Mouse (Mus musculus): ENCODE results near the gene Aurka.

Gene Aurka

DNA sequence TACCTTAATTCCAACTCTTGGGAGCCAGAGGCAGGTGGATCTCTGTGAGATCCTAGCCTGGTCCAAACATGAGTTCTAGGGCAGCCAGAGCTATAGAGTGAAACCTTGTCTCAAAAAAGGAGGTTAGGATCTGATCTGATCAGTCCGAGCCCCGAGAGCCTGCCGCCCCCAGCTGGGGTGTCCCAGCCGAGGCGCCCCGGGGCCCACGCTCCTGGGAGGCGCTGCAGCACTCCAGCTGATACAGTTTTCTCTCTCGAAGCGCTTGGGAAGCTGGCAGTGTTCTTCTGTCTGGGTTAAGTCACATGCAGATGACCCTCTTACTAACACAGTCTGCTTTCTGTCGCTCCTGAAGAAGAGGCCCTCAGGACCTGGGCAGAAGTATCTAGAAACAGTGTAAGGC is 11.0 kb upstream of the Aurka start:
- DNase-seq (ENCODE audit: low spot score), result no peak

DNA sequence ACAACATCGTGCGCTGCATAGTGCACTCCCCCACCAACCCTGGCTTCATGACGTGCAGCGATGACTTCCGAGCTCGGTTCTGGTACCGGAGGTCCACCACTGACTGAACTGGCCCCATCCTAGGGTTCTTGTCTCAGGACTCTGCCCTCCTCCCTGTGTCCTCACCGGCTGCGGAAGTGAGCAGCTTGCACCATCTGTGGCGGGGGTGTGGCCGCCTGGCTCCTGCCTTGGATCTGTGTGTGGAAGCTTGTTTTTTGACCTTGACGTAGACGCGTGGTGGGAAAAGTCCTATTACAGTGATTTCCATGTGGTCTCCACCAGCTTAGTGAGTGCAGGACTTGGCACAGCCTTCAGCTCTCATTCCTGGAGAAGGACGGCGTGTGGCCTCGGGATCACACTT is 10.2 kb upstream of the Aurka start:
- DNase-seq (ENCODE audit: low spot score), result no peak

DNA sequence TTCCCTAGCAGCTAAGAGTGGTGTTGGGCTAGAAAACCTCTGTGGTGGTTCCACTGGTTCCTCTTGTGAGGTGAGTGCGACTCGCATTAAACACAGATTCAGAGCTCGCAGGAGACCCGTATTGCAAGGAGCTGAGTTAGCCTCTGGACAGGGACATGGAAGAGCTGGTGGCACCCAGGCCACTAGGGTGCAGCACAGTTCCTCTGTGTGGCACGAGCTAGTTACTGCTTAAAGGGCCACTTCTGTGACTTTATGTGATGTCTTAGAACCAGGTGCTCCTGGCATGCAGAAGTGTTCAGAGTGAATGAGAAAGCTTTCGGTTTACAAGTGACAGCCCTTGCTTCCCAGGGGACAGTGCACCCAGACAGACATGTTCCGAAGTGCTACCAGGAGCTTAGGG is 8.0 kb upstream of the Aurka start:
- DNase-seq (ENCODE audit: low spot score), result peak; percentile 49

DNA sequence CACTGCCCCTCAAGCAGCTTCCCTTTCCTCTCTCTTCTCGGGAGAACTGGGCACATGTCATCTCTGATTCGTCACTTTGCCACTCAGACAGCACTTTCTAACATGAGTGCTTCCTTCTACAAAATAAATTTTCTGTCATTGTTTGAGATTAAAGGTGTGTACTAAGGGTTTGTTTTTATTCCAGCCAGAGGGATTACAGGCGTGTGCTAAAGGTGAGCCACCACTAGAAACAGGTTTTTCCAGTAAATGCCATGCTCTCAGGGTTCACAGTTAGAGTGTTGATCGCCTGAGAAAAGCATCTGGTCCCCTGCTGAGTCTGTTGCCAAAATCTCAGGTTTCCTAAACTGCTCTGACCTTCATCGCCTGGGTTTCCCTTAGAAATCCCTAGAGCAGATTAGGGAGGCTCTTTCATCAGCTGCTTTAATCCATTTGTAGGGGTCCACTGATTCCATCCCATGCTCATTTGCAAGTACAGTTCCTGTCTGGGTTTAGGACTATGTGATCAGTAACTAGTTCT is 6.7 kb upstream of the Aurka start:
- no peak for DNase-seq (ENCODE audit: low spot score)

DNA sequence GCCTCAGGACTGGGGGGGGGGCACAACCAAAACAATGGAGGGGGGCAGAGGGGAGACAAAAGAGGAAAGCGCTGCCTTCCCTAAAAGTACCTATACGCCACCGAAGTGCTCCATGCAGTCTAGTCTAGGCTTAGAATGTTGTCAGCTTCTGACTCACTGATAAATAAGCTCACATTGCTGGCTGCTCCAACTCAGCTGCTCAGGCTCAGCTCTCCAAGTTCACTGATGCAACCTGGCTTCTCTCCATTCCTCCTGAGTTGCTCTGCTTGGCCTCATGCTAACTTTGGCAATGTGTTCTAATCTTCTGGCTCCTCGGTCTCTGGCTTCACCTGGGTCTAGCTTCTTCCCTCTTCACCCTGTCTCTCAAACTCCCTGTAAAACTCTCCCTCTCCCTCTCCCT is 6.2 kb upstream of the Aurka start:
- no peak for DNase-seq (ENCODE audit: low spot score)

DNA sequence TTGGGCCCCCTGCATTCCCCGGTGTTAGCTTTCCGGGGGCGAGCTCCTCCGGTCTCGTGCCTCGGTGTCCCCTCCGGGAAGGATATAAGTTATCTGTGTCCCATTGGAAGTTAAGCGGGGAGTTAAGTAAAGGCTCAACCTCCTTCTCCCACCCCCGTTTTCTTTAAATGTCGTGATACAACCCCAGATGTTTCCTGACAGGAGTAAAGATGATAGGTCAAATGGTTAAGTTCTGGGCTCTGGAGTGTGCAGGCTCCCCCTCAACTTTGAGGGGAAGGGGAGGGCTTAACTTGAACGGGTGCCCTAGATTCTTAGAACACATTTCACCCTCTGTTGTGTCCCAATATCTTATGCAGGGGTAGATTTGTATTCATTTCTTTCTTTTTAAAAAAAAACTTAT is 923 bp upstream of the Aurka start:
- DNase-seq (ENCODE audit: low spot score), result no peak

DNA sequence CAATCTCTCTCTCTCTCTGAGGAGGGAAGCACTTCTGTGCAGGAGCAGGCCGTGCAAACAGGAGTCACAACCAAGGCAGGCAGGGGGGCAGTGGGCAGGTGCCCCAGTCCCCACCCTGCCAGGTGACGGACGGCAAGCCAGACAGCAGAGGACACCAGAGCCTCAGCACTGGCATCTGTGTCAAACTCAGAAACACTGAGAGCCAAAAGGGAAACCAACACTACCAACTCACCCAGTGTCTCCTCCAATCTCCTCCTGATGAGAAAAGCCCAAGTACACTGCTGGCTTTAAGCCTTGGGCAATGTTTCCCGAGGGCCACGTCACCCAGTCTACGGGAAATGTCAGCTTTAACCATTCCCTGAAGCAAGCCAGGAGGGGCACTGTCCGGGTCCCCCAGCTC is 7.2 kb downstream of the Aurka start:
- no peak for DNase-seq (ENCODE audit: low spot score)

DNA sequence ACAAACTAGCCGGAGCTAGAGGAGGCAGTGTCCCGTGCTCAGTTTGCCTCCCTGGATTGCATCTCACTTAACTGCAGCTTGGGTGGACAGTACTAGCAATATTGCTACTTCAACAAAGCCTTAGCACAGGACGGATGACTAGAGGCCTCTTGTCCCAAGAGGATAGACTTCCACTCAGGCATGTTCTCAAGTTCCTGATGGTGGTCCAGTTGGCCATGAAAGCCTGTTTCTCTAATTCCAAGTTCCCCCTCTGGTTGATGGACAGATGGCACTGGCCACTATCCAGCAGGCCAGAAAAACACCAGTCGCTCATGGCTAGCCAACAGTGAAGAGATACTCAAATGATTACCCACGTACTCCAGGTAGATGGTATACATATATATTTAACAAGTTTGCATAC is 14.5 kb downstream of the Aurka start:
- no peak for DNase-seq (ENCODE audit: low spot score)

DNA sequence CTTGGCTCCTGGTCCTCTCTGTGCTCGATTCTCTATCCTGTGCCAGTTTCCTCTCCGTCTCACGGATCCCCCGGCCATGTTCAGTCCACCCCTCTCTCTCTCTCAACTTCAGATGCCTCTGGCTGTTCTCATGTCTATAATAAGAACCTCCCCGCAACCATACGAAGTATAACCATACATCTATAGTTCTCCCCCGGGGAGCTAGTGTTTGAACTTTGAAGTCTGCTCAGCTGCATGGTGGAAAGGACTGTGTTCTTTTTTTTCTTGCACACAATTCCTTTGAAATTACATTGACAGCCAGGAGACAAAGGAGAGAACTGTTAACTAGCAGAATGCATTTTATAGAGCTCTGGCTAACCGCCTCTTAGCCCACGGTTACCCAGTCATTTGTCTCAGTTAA is 15.6 kb downstream of the Aurka start:
- DNase-seq (ENCODE audit: low spot score), result no peak

DNA sequence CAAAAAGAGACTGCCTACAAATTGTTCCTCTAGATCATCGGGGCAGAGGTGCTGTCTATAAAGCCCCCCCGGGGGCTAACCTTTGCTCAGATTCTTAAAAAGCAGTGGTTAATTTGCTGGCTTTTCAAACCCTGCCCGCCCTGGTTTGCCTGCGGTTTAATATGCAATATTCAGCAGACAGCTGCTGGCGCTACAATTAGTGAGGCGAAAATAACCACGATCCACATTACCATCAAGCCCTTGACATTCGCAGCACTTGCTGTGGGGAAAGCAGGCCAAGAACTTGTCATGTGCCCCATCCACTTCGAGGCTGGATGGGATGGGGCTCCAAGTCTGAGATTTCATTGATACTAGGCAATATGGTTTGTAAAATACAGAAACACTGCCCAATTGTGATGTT is 17.1 kb downstream of the Aurka start:
- DNase-seq (ENCODE audit: low spot score), result no peak

DNA sequence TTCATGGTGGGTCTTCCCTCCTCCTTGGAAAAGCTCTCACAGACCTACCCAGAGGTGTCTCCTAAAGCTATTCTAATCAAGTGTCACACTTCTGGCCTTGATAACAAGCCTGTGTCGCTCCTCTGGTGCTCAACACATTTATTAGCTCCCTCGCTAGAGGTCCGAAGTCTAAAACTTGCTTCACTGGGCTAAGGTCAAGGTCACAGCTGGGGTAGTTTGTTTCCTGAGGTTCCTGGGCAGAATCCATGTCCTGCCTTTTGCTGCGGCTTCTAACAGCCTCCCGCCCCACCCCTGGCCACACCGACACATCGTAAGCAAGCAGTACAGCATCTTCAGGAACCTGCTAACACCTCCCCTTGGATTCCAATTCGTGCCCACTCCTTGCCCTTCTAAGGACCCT is 19.6 kb downstream of the Aurka start:
- no peak for DNase-seq (ENCODE audit: low spot score)

DNA sequence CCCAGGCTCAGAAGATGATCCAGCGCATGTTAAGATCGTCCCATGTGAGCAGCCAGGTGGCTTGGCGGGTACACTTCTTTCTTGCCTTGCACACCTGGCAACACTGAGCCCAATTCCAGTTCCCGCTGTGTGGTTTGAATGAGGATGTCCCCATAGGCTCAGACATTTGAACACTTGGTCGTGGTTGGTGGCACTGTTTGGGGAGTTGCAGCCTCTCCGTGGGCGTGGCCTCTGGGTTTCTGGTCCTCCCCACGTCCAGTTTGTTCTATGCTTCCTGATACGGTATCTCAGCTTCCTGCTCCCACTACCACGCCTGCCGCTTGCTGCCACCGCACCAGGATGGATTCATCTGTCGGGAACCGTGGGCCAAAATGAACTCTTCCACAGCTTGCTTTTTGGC is 20.6 kb downstream of the Aurka start:
- DNase-seq (ENCODE audit: low spot score), result no peak

DNA sequence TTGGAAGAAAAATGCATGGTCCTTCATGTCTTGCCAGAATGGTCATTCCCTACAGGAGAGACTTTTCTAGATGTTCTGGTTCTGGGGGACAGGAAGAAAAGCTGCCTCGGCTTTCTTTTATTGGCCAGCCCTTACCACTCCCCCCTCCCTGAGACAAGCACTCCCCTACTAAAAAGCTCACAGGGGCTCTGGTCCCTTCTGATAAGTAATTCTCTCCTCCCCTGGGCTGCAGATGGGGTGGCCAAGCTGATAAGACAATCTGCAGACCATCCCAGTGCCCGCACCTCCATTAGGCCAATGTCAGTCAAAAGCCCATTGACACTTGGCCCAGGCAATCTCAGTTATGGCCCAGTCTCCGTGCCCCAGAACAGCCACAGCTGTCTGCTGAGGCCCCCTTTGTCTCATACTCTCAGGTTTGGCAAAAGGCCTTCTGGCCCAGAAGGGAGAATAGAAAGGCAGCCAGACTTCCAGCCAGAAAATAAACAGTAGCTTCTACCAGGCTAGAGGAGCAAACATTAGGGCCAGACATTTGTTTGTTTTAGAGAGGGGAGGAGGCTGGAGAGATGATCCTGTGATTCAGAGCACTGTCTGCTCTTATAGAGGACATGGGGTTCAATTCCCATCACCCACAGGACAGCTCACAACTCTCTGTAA is 21.9 kb downstream of the Aurka start:
- no peak for DNase-seq (ENCODE audit: low spot score)

DNA sequence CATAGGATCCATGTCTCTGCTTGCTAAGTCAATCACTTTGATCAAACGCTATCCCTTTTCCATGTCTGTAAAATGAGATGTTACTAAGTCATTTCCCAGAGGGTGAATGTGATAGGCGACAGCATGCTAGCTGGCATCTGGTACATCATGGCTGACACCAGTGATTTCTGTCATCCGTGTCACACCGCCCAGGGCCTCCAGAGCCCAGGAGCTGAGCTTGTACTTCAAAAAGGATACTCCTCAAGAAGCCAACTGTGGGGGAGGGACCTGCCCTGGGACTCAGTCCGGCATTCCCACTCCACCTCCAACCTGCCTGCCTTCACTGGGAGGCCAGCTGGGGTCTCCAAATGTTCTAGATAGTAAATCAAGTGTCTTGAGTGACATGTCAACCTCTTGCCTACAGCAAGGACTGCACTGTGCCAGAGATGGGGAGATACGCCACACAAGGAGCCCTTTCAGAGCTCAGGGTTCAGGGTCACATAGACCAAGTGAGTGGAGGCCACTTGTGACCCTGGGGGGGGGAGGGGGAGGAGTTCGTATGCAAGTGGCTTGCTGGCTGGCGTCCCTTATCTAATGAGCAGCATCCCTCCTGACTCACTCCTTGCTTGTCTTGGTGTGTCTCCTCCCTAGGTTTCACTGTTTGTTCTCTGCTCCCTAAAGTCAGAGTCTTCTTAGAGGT is 23.3 kb downstream of the Aurka start:
- no peak for DNase-seq (ENCODE audit: low spot score)

DNA sequence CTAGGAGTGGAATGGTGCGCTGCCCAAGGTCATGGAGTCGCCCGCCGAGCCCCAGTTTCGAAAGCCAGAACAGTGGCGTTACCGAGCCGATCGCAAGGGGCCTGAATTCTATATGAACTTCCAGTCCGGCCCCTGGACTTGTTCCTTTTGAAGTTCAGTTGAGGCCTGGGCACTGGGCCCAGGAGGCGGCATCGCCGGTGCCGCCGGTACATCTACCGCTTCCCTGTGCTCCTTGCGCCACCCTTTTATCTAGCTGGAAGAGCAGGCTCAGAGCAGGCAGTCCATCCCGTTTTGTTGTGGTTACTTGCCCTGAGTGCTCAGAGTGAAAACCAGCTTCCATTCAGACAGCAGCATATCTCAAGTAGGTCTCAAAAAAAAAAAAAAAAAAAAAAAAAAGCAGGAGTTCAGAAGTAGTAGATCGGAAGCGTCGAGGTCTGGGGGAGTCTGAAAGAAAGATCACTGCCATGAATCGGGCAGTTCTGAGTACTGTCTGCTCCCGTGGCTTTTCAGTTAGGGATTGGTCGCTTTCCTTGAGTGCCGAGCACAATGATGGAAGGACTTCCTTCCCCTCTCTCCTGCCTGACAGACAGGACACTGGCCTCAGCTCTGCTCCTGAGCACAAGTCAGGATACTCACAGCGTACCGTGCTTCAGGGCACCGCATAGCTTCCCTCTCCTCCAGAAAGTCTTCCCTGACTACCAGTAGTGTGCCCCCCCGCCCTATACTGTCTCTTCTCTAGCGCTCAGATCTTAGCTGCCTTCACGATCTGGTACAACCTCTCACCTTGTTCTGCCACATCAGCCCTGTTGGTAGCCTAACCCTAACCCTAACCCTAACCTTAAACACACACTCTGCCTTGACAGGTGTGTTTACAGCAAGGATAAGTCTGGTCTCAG is 24.1 kb downstream of the Aurka start:
- DNase-seq (ENCODE audit: low spot score), result peak; percentile 17

DNA sequence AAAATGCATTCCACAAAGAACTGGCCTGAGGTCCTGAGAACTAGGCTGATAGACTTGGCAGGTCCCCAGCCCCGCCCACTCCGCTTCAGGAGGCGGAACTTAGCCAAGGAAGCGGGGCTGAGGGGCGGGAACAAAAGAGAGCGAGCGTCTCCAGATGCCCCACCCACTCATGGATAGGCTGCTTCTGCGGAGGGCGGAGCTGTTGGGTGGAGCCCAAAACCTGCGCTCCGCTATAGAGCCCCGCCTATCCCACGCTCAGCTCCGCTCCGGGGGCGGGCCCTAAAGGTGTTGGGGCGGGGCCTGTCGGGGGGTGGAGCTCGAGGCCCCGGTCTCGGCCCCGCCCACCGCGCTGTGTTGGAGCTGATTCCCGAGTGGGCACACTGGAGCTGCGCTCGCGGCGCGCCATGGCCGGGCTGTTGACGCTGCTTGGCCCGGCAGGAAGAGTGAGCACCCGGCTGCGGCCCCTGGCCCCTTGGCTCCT is 25.0 kb downstream of the Aurka start, which contains the start of gene Fam210b:
Gene Fam210b (plus strand): TSS at position 308 of the 481 bp plus-strand sequence.
- peak; percentile 94 for DNase-seq (ENCODE audit: low spot score)

DNA sequence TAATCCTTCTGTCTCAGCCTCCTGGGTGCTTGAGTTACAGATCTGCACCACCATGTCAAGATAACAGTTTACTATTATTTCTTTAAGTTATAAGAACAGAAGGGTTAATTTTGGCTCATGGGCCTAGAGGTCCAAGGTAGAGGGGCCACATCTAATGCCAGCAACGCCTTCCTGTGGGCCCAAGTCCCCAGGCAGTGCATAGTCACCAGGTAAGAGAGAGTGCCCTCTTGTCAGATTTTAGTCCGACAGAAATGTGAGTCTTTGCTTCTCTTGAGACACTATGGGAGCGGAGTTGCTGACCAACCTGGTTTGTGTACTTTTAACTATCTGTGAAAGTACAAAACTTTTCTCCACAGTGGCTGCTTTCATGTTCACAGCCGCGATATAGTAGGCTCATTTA is 25.7 kb downstream of the Aurka start:
- no peak for DNase-seq (ENCODE audit: low spot score)

DNA sequence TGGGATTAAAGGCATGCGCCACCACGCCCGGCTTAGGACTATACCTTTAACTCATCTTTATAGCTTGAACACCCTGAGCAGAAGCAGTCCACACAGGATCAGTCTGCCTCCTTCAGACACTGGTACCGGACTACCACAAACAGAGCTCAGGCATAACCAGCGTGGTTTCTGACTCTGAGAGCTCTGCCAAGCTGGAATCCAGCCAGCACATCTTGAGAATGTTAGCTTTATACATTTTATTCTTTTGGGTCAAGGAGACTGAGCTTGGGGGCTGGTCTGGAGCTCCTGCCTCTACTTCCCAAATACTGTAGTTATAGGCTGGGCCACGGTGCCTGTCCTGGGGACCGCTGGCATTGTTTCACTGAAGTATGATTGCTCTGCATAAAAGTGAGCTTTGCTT is 26.6 kb downstream of the Aurka start:
- no peak for DNase-seq (ENCODE audit: low spot score)

DNA sequence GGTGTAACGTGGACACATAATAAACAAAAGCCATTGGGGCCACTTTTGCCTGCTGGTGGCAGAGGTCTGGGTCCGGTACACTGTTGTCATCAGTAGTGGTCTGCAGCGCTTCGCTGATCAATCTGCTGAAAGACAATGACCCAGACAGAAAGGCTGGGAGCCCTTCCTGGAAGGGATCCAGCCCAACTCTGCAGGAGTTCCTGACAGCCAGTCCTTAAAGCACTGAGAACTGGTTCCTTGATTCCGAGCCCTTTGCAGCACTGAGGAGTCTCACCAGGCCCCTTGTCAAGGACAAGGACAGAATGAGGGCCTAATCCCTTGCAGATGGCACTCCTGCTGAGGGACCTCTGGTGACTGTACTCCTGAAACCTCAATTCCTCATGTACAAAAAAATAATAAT is 28.7 kb downstream of the Aurka start:
- no peak for DNase-seq (ENCODE audit: low spot score)

DNA sequence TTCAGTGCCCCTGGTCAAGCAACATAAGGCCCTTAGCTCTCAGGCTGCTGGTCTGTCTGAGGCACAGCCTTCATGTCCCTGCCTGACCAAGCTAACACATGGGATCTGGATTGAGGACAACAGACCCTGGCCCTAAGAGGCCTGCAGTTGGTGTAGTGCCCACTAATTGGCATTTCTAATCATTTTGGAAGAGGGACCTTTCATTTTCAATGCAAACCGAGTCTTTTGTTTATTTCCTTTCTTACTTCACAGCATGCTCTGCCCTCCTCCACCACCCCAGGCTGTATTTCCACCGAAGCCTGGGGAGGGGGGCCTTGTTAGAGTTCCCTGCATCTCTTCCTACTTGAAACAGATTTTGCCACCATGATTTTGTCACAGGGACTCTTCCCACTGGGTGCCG is 29.4 kb downstream of the Aurka start:
- DNase-seq (ENCODE audit: low spot score), result no peak

DNA sequence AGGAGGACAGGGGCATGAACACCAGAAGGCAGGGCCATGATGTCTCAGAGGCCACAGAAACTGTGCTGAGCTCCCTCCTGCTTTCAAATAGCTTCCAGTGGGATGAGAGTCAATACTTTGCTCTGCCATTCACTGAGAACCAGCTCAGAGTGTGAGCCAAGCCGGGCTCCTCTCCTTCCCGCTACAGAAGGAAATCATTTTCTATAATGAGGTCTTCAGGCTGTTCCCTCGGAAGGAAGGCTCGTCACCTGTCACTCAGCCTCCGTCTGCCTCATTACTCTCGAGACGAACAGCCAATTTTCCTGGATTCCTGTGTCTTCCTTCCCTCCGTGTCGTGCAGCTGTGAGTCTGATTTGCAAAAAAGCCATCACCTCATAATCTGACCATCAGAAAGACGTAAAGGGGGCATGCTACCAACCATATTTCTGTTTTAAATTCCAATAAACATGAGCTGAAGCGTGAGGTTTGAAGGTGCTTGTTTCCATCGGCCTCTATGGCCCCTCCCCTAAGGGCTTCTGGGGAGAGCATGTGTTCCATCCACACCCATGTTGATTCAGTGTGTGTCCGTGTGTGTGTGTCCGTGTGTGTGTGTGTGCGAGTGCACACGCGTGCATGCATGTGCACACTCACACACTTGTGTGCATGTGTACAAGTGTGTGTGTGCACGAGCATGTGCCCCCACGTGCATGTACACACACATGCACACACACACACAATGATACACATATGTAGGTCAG is 32.0 kb downstream of the Aurka start:
- no peak for DNase-seq (ENCODE audit: low spot score)

DNA sequence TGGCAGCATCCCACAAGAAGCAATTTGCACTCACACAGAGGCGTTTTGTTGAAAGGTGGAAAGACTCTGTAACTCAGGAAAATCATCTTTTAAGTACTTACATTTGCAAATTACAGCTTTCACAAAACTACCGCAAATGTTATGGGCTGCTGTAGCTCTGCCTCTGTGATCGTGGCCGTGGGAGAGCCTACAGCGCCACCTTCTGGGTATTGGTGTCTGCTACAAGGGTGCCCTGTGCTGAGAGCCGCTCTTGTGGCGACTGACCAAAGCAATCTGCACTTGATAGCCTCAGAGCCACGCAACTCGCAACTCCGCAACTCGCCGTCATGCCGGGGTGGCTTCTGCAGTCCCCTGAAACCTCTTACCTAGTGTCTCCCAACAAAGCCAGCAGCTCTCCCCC is 41.2 kb downstream of the Aurka start:
- DNase-seq (ENCODE audit: low spot score), result peak; percentile 45
